Mouse (Mus musculus) G1E (cell line): Measurements from ENCODE around the gene Tap2.

Source experiments
- CTCF ChIP-seq: IDR thresholded peaks from 2 replicates; pipeline ENCODE4 v1.5.1; 2012; ENCODE audit warnings: low read depth, low read length, inconsistent platforms, mixed read lengths
- GATA1 ChIP-seq: IDR thresholded peaks from 2 replicates; pipeline ENCODE4 v1.6.1; 2012; ENCODE audit warnings: borderline replicate concordance, low read length, inconsistent platforms, mixed read lengths
- POLR2AphosphoS5 ChIP-seq: IDR thresholded peaks from 2 replicates; pipeline ENCODE4 v1.6.1; 2012; ENCODE audit warnings: low read depth, low read length, inconsistent platforms; ENCODE audit not compliant: insufficient replicate concordance

DNA sequence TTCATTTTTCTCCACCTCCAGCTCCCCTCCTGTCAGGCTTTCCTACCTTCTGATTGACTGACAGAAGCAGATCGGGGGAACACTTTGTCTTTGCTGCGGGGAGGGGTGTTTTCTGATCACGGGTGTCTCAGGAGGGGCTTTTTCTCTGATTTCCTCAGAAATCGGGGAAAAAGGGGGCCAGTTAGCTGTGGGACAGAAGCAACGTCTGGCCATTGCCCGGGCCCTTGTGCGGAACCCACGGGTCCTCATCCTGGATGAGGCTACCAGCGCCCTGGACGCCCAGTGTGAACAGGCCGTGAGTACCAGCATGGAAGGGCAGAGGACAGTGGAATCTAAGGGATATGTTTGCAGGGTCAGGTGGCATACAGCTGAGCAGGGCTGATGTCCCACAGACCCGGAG, 11.8 kb downstream of the Tap2 start:
- TF ChIP-seq CTCF = no peak
- TF ChIP-seq GATA1 = no peak
- no peak for TF ChIP-seq POLR2AphosphoS5
